Mouse (Mus musculus) gastrocnemius, postnatal 14 days (tissue): Measurements from ENCODE around the gene Itgb3. TPM values are rescaled to one million over a fixed set of nuclear protein-coding genes. Genes with fewer than 3 reads are reported as not detected.
"Not testable (repeated sequence)": the region's sequence is repeated elsewhere in the genome, so short reads cannot be mapped to it uniquely, and the experiment has no call there.

ENCODE experiments used
- DNase-seq: peaks from one replicate; pipeline ENCODE4 v3.0.0; 2021; ENCODE audit warnings: mixed read lengths
- intact Hi-C: fragments of 180-260 bp; cut with DNase I; formaldehyde crosslinking; loops from one replicate; pipeline ENCODE4 v1.15.1; 2025; ENCODE audit warnings: low total_unique reads
- long read RNA-seq, 2 experiments: library from polyadenylated mRNA; stranded (forward); transcript quantifications; one replicate each; pipeline ENCODE4 v2.0.0; 2021
- total RNA-seq, 2 experiments: library from RNA; stranded (reverse); gene quantifications; 2 replicates each; pipeline ENCODE4 v1.2.3; 2021

Gene Itgb3
- 1 to 10 TPM; 2.2 to 4.0 TPM for total RNA-seq
- long read RNA-seq, experiment 1, partial matches to known transcripts: 0 of 1 reads
- long read RNA-seq, experiment 1, other reads (novel, unspliced or antisense): 1 of 1 reads
- long read RNA-seq, experiment 2: 0 reads

DNA sequence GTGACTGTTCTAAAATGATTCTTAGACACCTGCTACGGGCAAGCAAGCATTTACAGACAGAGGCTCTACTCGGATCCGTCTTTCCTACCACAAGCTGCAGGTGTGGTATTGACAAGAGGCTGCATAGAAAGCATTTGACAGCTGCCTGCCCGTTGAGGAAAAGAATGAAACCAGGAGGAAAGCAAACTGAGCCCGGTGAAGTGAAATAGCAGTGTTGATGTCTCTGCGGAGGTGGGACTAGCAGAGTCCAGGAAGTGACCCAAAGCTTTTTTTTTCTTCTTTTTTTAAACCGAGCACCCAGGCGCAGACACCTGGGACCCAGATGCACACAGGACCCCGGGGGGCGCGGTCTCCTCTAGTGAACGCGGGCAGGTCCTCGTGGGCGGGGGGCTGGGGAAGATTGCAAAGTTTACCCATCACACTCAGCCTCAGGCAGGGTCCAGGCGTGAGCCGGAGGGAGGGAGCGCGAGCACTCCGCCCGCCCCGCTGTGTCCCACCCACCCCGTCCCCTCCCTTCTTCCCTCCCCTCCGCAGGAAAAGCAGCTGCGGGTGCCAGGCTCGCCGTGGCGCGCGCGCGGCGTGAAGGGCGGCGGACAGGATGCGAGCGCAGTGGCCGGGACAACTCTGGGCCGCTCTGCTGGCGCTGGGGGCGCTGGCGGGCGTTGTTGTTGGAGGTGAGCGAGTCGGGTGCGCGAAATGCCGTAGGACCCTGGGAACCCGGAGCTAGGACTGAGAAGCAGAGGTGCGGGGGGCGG lies at the start of gene Itgb3:
Gene Itgb3 (plus strand): TSS at position 510 of the 755 bp plus-strand sequence.
- DNase-seq: peak; percentile 81
- intact Hi-C loops: no loop called here

DNA sequence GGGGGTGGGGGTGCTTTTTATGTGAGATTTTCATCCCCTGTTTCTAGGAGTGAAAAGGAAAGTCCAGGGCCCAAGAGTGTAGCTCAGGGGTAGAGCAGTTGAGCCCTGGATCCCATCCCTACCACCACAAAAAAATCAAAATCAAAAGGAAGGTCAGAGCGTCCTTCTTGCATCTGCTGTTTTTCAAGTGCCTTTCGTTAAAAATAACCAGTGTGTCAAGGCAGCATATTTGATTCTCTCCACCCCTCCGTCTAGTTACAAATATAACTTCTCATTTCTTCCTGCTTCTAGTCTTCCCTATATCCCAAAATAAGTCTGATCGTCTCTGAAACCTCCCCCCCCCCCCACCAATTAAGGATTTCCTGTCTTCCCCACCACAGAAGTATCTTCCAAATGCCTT lies 49.7 kb upstream of the Itgb3 start:
- no peak for DNase-seq
- intact Hi-C loops: no loop called here

DNA sequence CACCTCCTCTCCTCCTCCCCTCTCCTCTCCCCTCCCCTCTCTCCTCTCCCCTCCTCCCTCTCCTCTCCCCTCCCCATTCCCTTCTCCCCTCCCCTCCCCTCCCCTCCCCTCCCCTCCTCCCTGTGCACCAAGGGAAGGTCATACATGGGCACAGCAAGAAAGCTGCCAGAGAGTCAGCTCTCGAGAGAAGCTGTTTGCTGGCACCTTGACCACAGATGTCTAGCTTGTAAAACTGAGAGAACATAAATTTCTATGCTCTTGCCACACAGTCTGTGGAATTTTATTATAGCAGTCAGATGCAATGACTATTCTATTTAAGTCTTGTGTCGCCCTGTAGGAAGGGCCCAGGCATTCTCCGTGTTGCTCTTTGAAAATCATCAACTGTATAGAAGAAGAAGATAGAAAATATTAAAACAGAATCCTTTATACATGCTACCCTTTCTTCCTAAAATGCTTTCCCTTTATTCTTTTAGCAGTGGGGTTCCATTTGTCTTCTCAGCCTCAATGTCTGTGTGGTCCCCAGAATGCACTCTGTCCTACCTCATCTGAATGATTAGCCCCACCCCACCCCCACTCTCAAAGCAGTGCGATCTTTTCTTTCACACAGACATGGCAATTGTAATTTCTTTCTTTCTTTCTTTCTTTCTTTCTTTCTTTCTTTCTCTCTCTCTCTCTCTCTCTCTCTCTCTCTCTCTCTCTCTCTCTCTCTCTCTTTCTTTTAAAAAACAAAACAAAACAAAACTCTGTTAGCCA lies 49.0 kb upstream of the Itgb3 start:
- no peak for DNase-seq
- intact Hi-C loops: no loop called here

GRCm38 (mm10) chr11:104560971-104561370 lies 46.8 kb upstream of the Itgb3 start:
- intact Hi-C loops: no loop called here
- no peak for DNase-seq

GRCm38 (mm10) chr11:104563496-104563895 lies 44.3 kb upstream of the Itgb3 start:
- DNase-seq: no peak
- intact Hi-C loops: no loop called here

DNA sequence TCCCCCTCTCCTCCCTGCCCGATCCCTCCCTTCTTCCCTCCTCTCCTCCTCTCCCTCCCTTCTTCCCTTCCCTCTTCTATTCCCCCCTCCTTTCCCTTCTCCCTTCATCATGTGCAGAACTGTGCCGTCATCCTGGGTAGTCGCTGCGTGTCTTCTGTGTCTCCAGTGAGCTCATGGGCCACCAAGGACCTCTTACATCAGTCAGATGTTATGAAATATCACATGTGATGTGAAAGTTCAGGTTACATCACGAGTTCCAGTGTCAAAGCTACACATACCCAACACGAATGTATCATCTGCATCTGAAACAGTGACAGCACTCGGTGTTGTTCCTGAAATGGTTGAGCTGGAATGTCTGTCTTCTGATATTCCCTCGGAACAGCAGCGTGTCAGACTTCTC lies 42.6 kb upstream of the Itgb3 start:
- no peak for DNase-seq
- intact Hi-C loops: no loop called here

DNA sequence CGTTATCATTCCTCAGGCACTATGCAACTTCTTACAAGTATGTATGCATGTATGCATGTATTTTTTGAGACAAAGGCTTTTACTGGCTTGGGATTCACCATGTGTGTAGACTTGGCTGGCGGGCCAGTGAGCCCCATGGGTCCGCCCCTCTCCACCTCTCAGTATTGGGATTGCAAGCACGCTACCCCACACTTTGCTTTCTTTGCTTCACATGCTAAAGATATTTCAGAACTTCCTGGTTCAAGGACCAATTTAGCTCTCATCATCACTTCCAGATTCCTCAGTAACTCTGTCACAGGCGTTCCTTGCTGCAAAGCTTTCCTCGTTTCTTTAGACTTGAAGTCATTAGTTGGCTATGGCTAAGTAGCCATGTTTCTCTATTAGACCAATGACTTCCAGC lies 41.7 kb upstream of the Itgb3 start:
- intact Hi-C loops: no loop called here
- no peak for DNase-seq

GRCm38 (mm10) chr11:104566796-104567195 lies 41.0 kb upstream of the Itgb3 start:
- intact Hi-C loops: no loop called here
- DNase-seq: no peak

- intact Hi-C loops: no loop called here
- no peak for DNase-seq
Observed at GRCm38 (mm10) chr11:104567736-104568135, 40.1 kb upstream of the Itgb3 start.

DNA sequence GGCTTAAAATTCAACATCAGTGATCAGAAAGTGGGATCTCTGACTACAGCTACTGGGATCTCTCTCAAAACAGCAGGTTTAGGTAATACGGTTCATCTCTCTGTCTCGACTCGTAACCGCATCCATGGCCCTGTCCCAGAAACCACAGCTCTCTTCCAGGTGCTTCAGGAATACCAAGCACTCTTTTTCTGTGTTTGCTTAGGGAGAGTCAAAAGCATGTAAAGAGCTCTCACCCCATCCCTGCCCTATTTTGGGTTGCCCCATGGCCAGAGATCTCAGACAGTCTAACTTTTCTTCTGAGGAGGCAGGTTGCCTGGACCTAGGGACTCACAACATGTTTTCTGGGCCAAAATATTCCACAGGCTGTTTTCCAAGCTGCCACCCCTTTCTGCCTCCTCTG lies 39.5 kb upstream of the Itgb3 start:
- intact Hi-C loops: no loop called here
- DNase-seq: no peak

DNA sequence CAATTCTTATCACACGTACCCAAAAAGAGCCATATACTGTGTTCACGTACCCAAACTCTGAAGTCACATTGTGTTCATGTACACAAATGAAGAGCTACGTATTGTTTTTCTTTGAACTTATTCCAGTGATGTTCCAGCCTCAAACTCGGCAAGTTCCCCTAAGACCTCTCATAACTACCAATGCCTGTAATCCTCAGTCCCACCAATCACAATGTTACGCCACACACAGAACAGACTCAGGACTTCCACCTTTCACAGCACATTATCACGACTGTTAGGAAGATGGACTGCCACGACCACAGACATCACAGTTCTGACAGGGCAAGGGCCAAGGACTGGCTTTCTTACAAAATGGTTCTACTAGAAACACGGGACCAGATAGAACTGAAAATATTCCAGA lies 37.3 kb upstream of the Itgb3 start:
- intact Hi-C loops, DNase-seq: not testable (repeated sequence)

GRCm38 (mm10) chr11:104571373-104571772 lies 36.4 kb upstream of the Itgb3 start:
- intact Hi-C loops: not testable (repeated sequence)
- peak; percentile 27 for DNase-seq

GRCm38 (mm10) chr11:104572091-104572490 lies 35.7 kb upstream of the Itgb3 start:
- intact Hi-C loops: no loop called here
- peak; percentile 22 for DNase-seq

GRCm38 (mm10) chr11:104572566-104572965 lies 35.2 kb upstream of the Itgb3 start:
- no peak for DNase-seq
- intact Hi-C loops: no loop called here

GRCm38 (mm10) chr11:104576772-104577612 lies 30.8 kb upstream of the Itgb3 start:
- no peak for DNase-seq
- intact Hi-C loops: no loop called here

DNA sequence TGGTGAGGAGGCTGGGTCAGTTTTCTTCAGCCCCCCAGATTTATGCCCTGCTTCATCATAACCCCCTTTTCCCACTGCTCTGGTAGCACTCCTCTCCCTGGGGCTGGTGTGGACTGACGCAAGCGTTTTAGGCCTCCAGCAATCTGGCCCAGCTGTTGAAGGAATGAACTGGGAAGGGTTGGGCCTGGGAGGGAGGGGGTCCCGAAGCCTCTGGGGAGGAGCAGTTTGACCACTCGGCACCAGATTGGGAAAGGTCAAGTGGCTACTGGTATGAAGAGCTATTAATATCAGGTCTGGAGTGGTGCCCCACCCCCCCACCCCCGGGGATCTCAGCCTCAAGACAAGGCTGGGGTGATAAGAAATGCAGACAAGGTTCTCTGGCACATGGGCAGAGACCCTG lies 29.7 kb upstream of the Itgb3 start:
- intact Hi-C loops: no loop called here
- DNase-seq: no peak

DNA sequence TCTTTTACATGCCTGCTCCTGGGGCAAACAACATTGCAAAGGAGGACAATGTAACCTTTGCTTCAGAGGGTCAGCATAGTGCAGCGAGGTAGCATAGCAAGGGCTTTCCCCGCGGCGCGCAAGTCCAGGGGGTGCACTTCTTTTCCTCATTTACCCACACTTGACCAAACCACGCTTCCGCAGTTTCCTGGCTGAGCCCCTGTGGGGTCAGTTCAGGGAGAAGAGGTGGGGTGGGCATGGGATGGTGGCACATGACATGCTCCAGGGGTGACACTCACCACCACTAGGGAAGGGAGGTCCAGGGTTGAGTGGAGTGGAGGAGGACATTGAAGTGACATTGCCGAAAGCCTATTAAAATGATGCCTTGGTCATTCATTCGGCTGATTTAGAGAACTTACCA lies 28.7 kb upstream of the Itgb3 start:
- intact Hi-C loops: no loop called here
- no peak for DNase-seq

- no peak for DNase-seq
- intact Hi-C loops: no loop called here
Observed at GRCm38 (mm10) chr11:104579575-104579974, 28.2 kb upstream of the Itgb3 start.

DNA sequence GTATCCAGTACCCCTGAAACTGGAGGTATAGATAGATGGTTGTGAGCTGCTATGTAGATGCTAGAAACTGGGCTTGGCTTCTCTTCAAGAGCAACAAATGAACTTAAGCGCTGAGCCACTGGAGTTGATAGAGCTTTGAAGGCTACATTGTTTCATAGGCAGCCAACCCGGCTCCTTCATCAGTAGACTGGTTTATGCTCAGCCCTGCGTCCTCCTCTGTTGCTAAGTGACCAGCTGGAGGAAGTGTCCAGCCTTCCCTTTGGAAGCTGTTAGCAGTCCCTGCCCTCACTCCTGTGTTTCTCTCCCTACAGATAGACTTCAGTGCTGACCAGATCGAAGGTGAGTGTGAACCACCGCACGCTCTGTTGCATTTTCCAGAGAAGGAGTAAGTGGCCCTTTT lies 27.7 kb upstream of the Itgb3 start:
- intact Hi-C loops: loop anchor here (10.0 kb wide), 1 partner anchor 545 kb away; the partner anchor contains the start of gene Mettl2
- no peak for DNase-seq

- DNase-seq: no peak
- intact Hi-C loops: loop anchor here (10.0 kb wide), 1 partner anchor 544 kb away; the partner anchor contains the start of gene Mettl2
Observed at GRCm38 (mm10) chr11:104580606-104581005, 27.2 kb upstream of the Itgb3 start.
